Mouse (Mus musculus) adrenal gland, postnatal 14 days (tissue): Measurements from ENCODE around the gene Aldh16a1. TPM values are rescaled to one million over a fixed set of nuclear protein-coding genes. Genes with fewer than 3 reads are reported as not detected.

Source experiments
- DNase-seq: peaks from one replicate; pipeline ENCODE4 v3.0.0; 2021; ENCODE audit warnings: mixed read lengths
- microRNA-seq, 2 experiments: library from miRNA; unstranded; fragments of <30 nt; microRNA quantifications; one replicate each; pipeline ENCODE4 v1.2.0; 2021
- total RNA-seq: library from RNA; stranded (reverse); gene quantifications from 2 replicates; pipeline ENCODE4 v1.2.3, GENCODE M21; 2021

The Aldh16a1 gene
- total RNA-seq, 1 experiment from 2014 or later = 59.8 TPM

- peak; percentile 26 for DNase-seq
Observed at GRCm38 (mm10) chr7:45091001-45091990, 63.1 kb downstream of the Aldh16a1 start.

Small RNAs within 50 kb of the gene (microRNA-seq; reads per million reads assigned to microRNA genes)
- gene Mir150 (695 to 827 reads per million in 2 experiments), gene Mir5121 (43.5 to 50.2 reads per million in 2 experiments), gene Mir7055 (0 reads per million in 2 experiments)

Other genes with a start within 250 kb of the Aldh16a1 start
- gene Ap2a1, start 225.1 kb downstream of the Aldh16a1 start, total RNA-seq = 81.2 and 83.2 TPM in 2 replicates
- gene Tsks, start 211.4 kb downstream of the Aldh16a1 start, total RNA-seq = not detected in 2 replicates
- gene Cpt1c, start 179.7 kb downstream of the Aldh16a1 start, total RNA-seq = 9.6 and 12.4 TPM in 2 replicates
- 224 and 250 TPM in 2 replicates for gene Prmt1, start 168.0 kb downstream of the Aldh16a1 start, total RNA-seq
- 95.1 and 108 TPM in 2 replicates for gene Irf3, start 156.9 kb downstream of the Aldh16a1 start, total RNA-seq
- gene Bcl2l12, start 155.9 kb downstream of the Aldh16a1 start, total RNA-seq = 16.1 and 16.6 TPM in 2 replicates
- gene Scaf1, start 138.2 kb downstream of the Aldh16a1 start, total RNA-seq = 76.3 and 77.2 TPM in 2 replicates
- gene Rras, start 136.6 kb downstream of the Aldh16a1 start, total RNA-seq = 60.3 and 63.4 TPM in 2 replicates
- gene Prr12, start 101.7 kb downstream of the Aldh16a1 start, total RNA-seq = 42.6 and 44.6 TPM in 2 replicates
- gene Nosip, start 92.2 kb downstream of the Aldh16a1 start, total RNA-seq = 41.6 and 47.5 TPM in 2 replicates
- 16.0 and 16.3 TPM in 2 replicates for gene Prrg2, start 91.9 kb downstream of the Aldh16a1 start, total RNA-seq
- gene Rcn3, start 62.4 kb downstream of the Aldh16a1 start, total RNA-seq = 38.2 and 39.1 TPM in 2 replicates
- 138 and 152 TPM in 2 replicates for gene Fcgrt, start 50.7 kb downstream of the Aldh16a1 start, total RNA-seq
- 1,189 and 1,386 TPM in 2 replicates for gene Rps11, start 30.1 kb downstream of the Aldh16a1 start, total RNA-seq
- gene Rpl13a, start 25.8 kb downstream of the Aldh16a1 start, total RNA-seq = 1,693 and 2,079 TPM in 2 replicates
- not detected in 2 replicates for gene Gm45713, start 18.4 kb downstream of the Aldh16a1 start, total RNA-seq
- 13.3 and 25.0 TPM in 2 replicates for gene Flt3l, start 18.2 kb downstream of the Aldh16a1 start, total RNA-seq
- 55.6 and 58.5 TPM in 2 replicates for gene Pih1d1, start 281 bp downstream of the Aldh16a1 start, total RNA-seq
- gene Slc17a7, start 9.4 kb upstream of the Aldh16a1 start, total RNA-seq = 0.22 and 0.79 TPM in 2 replicates
- gene Gfy, start 25.0 kb upstream of the Aldh16a1 start, total RNA-seq = not detected in 2 replicates
- not detected in 2 replicates for gene Pth2, start 26.4 kb upstream of the Aldh16a1 start, total RNA-seq
- gene Ccdc155, start 50.3 kb upstream of the Aldh16a1 start, total RNA-seq = 0.22 and 0.23 TPM in 2 replicates
- gene Dkkl1, start 57.6 kb upstream of the Aldh16a1 start, total RNA-seq = 0.98 TPM in 1 of 2 replicates, not detected in the other
- gene Tead2, start 61.2 kb upstream of the Aldh16a1 start, total RNA-seq = 17.8 and 19.2 TPM in 2 replicates
- 7.3 and 40.7 TPM in 2 replicates for gene Cd37, start 84.5 kb upstream of the Aldh16a1 start, total RNA-seq
- gene Slc6a16, start 86.5 kb upstream of the Aldh16a1 start, total RNA-seq = not detected in 2 replicates
- not detected in 2 replicates for gene Slc6a21, start 122.9 kb upstream of the Aldh16a1 start, total RNA-seq
- gene Trpm4, start 179.2 kb upstream of the Aldh16a1 start, total RNA-seq = 13.5 and 15.1 TPM in 2 replicates
- 0.15 and 0.45 TPM in 2 replicates for gene Hrc, start 180.7 kb upstream of the Aldh16a1 start, total RNA-seq
- 2.1 and 2.4 TPM in 2 replicates for gene Ppfia3, start 212.4 kb upstream of the Aldh16a1 start, total RNA-seq
- 1.2 and 1.4 TPM in 2 replicates for gene Lin7b, start 216.0 kb upstream of the Aldh16a1 start, total RNA-seq
- gene Snrnp70, start 241.2 kb upstream of the Aldh16a1 start, total RNA-seq = 265 and 280 TPM in 2 replicates